Mouse (Mus musculus): ENCODE measurements around the gene Apob. TPM values are rescaled to one million over a fixed set of nuclear protein-coding genes. Genes with fewer than 3 reads are reported as not detected.

Gene Apob
- total RNA-seq, 1 experiment = 1.7 TPM

DNA sequence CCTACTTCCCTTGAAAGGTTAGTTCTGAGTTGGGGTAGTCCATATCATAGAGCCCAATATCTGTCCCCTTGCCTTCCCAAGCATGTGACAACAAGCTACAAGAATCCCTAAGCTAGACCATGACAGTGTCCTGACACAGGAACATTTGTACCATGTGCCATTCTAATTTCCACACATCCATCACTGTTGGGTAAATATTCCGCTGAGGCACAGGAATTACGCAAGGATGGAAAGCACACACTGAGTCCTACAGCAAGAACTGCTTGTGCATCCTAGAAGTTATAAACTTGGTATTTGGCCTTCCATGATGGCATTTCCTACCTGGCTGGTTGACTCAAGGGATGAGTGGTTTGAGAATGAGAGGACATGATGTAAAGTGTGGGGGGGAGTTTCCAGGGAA, 69.6 kb downstream of the Apob start:
- in situ Hi-C loops (cut with MboI; ENCODE audit: low sequenced_read_pairs in 2 of 2, unreplicated experiment in 2 of 2) = no loop called here
- H3K9me3 ChIP-seq (ENCODE audit: control insufficient read depth, insufficient read depth, low read depth, low read length) = no peaks in the 10 kb centered on the region
- no peak overlapping the region for H3K9ac ChIP-seq (ENCODE audit: insufficient read depth, low read depth, low read length, poor library complexity, severe bottlenecking)
- TF ChIP-seq ZNF384 (IDR thresholded peaks at IDR 0.05; ENCODE audit: low read depth, low read length) (no peak), MAFK (IDR thresholded peaks at IDR 0.05; ENCODE audit: insufficient read depth, low read depth, low read length) (no peak), ZC3H11A (IDR thresholded peaks at IDR 0.05; ENCODE audit: borderline replicate concordance, low read depth, low read length) (no peak), CHD2 (IDR thresholded peaks at IDR 0.05; ENCODE audit: low read depth, low read length) (no peak), HCFC1 (IDR thresholded peaks at IDR 0.05; ENCODE audit: borderline replicate concordance, insufficient read depth, low read length) (no peak)
- H3K4me3 ChIP-seq (ENCODE audit: insufficient read depth in 1 of 2, low read depth in 1 of 2, low read length in 2 of 2, poor library complexity in 1 of 2, severe bottlenecking in 1 of 2) = no peak overlapping the region
- H3K4me1 ChIP-seq (ENCODE audit: control insufficient read depth in 2 of 2, insufficient read depth in 2 of 2, low read length in 2 of 2, poor library complexity in 1 of 2) = peaks cover 0 to 2% of the 10 kb centered on the region in 2 experiments; a peak in 1 of 4 replicates
- DNase-seq (ENCODE audit: low read depth, low spot score) = no peak
- no peak overlapping the region for H3K27ac ChIP-seq (ENCODE audit: insufficient read depth, low read depth, low read length, poor library complexity, severe bottlenecking)
- H3K36me3 ChIP-seq (ENCODE audit: control insufficient read depth, insufficient read depth, low read length, poor library complexity, severe bottlenecking) = no peaks in the 10 kb centered on the region

DNA sequence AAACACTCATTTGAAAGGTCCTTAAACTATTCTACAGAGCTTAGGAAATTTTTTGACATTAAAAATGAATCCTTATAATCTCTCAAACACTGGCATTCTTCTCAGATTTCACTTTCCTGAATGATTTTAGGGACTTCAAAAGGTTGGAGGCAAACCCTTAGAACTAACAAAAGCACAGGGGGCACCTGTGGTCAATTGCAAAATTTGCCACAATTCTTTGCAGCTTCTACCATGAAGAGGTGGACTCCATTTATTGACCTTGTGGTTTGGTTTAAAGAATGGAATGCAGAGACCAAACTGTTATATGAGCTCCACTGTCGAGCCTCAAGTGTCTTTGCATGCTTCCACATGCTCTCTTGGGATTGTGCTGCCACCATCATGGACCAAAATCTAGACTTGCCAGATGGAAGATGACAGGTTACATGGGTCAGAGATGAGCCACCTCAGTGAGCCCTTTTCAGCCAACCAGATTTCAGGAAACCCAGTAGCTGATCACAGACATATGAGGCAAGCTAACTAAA, 70.4 kb downstream of the Apob start:
- Histone ChIP-seq H3K9ac (ENCODE audit: insufficient read depth, low read depth, low read length, poor library complexity, severe bottlenecking) (no peak overlapping the region), H3K9me3 (ENCODE audit: control insufficient read depth, insufficient read depth, low read depth, low read length) (no peaks in the 10 kb centered on the region), H3K27ac (ENCODE audit: insufficient read depth, low read depth, low read length, poor library complexity, severe bottlenecking) (no peak overlapping the region), H3K4me3 (ENCODE audit: insufficient read depth in 1 of 2, low read depth in 1 of 2, low read length in 2 of 2, poor library complexity in 1 of 2, severe bottlenecking in 1 of 2) (no peak overlapping the region), H3K36me3 (ENCODE audit: control insufficient read depth, insufficient read depth, low read length, poor library complexity, severe bottlenecking) (no peaks in the 10 kb centered on the region), H3K4me1 (ENCODE audit: control insufficient read depth in 2 of 2, insufficient read depth in 2 of 2, low read length in 2 of 2, poor library complexity in 1 of 2) (no peaks in the 10 kb centered on the region)
- in situ Hi-C loops (cut with MboI; ENCODE audit: low sequenced_read_pairs in 2 of 2, unreplicated experiment in 2 of 2) = no loop called here
- TF ChIP-seq ZC3H11A (IDR thresholded peaks at IDR 0.05; ENCODE audit: borderline replicate concordance, low read depth, low read length) (no peak), MAFK (IDR thresholded peaks at IDR 0.05; ENCODE audit: insufficient read depth, low read depth, low read length) (no peak), ZNF384 (IDR thresholded peaks at IDR 0.05; ENCODE audit: low read depth, low read length) (no peak), HCFC1 (IDR thresholded peaks at IDR 0.05; ENCODE audit: borderline replicate concordance, insufficient read depth, low read length) (no peak), CHD2 (IDR thresholded peaks at IDR 0.05; ENCODE audit: low read depth, low read length) (no peak)
- DNase-seq (ENCODE audit: low read depth, low spot score) = no peak

DNA sequence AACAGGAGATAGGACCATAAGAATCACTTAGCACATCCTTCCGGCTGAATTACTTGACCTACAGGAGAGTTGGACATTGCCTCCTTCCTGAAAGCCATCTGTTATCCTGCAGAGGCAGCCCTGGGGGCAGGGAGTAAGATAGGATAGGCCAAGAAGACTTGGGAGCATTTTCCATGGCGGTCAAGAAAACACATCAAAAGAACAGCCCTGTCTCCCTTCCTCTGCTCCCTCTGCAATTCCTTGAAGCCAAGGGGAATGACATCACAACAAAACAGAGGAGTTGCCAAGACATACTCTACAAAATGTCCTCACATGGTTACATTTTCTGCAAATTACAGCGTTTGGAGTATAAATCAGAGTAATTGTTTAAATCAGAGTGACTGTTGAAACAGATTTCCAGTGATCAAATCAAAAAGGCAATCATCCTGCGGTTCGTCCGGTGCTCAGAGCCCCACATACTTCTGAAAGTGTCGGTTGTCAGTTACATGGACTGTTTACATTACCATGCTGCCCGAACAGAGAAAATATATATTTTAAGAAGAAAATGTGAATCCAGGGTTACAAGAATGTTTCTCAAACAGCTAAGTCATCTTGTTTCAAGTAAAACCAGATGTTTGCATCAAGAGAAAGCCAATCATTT, 78.7 kb downstream of the Apob start:
- in situ Hi-C loops (cut with MboI; ENCODE audit: low sequenced_read_pairs in 2 of 2, unreplicated experiment in 2 of 2) = loop anchor here in 1 of 2 experiments (25.0 kb wide), 1 partner anchor 231 kb away; no protein-coding TSS in a partner anchor
- DNase-seq (ENCODE audit: low read depth, low spot score) = no peak
- Histone ChIP-seq H3K27ac (ENCODE audit: insufficient read depth, low read depth, low read length, poor library complexity, severe bottlenecking) (no peak overlapping the region), H3K36me3 (ENCODE audit: control insufficient read depth, insufficient read depth, low read length, poor library complexity, severe bottlenecking) (no peaks in the 10 kb centered on the region), H3K9me3 (ENCODE audit: control insufficient read depth, insufficient read depth, low read depth, low read length) (no peaks in the 10 kb centered on the region), H3K4me3 (ENCODE audit: insufficient read depth in 1 of 2, low read depth in 1 of 2, low read length in 2 of 2, poor library complexity in 1 of 2, severe bottlenecking in 1 of 2) (no peak overlapping the region), H3K4me1 (ENCODE audit: control insufficient read depth in 2 of 2, insufficient read depth in 2 of 2, low read length in 2 of 2, poor library complexity in 1 of 2) (no peaks in the 10 kb centered on the region), H3K9ac (ENCODE audit: insufficient read depth, low read depth, low read length, poor library complexity, severe bottlenecking) (no peak overlapping the region)
- TF ChIP-seq MAFK (IDR thresholded peaks at IDR 0.05; ENCODE audit: insufficient read depth, low read depth, low read length) = no peak
- no peak for TF ChIP-seq CHD2 (IDR thresholded peaks at IDR 0.05; ENCODE audit: low read depth, low read length)
- TF ChIP-seq ZNF384 (IDR thresholded peaks at IDR 0.05; ENCODE audit: low read depth, low read length) = no peak
- no peak for TF ChIP-seq HCFC1 (IDR thresholded peaks at IDR 0.05; ENCODE audit: borderline replicate concordance, insufficient read depth, low read length)
- no peak for TF ChIP-seq ZC3H11A (IDR thresholded peaks at IDR 0.05; ENCODE audit: borderline replicate concordance, low read depth, low read length)

DNA sequence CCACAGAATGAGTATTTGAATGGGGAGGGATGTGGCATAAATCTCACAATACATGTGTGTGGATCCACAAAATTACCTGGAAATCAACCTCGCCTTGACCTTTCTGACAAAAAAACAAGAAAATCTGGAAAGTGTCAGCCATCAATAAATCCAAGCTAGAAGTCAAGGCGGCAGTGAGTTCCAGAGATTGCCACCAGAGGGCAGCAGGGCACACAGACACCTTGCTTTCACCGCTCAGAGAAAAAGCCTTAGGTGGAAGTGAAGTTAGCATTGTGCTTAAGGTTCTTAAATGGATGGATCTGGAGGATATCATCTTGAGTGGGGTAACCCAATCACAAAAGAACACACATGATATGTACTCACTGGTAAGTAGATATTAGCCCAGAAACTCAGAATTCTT, 82.1 kb downstream of the Apob start:
- peak; percentile 59 for DNase-seq (ENCODE audit: low read depth, low spot score)
- H3K4me3 ChIP-seq (ENCODE audit: insufficient read depth in 1 of 2, low read depth in 1 of 2, low read length in 2 of 2, poor library complexity in 1 of 2, severe bottlenecking in 1 of 2) = no peak overlapping the region
- no peak overlapping the region for H3K9ac ChIP-seq (ENCODE audit: insufficient read depth, low read depth, low read length, poor library complexity, severe bottlenecking)
- no peaks in the 10 kb centered on the region for H3K4me1 ChIP-seq (ENCODE audit: control insufficient read depth in 2 of 2, insufficient read depth in 2 of 2, low read length in 2 of 2, poor library complexity in 1 of 2)
- in situ Hi-C loops (cut with MboI; ENCODE audit: low sequenced_read_pairs in 2 of 2, unreplicated experiment in 2 of 2) = loop anchor here in 1 of 2 experiments (25.0 kb wide), 1 partner anchor 228 kb away; no protein-coding TSS in a partner anchor
- H3K27ac ChIP-seq (ENCODE audit: insufficient read depth, low read depth, low read length, poor library complexity, severe bottlenecking) = no peak overlapping the region
- TF ChIP-seq HCFC1 (IDR thresholded peaks at IDR 0.05; ENCODE audit: borderline replicate concordance, insufficient read depth, low read length) (no peak), ZC3H11A (IDR thresholded peaks at IDR 0.05; ENCODE audit: borderline replicate concordance, low read depth, low read length) (peak; percentile 68), ZNF384 (IDR thresholded peaks at IDR 0.05; ENCODE audit: low read depth, low read length) (no peak)
- no peaks in the 10 kb centered on the region for H3K36me3 ChIP-seq (ENCODE audit: control insufficient read depth, insufficient read depth, low read length, poor library complexity, severe bottlenecking)
- no peaks in the 10 kb centered on the region for H3K9me3 ChIP-seq (ENCODE audit: control insufficient read depth, insufficient read depth, low read depth, low read length)
